Mouse (Mus musculus) stomach, postnatal 0 days (tissue): ENCODE data around the gene Cers6. TPM values are rescaled to one million over a fixed set of nuclear protein-coding genes. Genes with fewer than 3 reads are reported as not detected.

Source experiments
- ATAC-seq: fragments of 200-750 bp; cut with Nextera tagmentation; 2 replicates; pipeline ENCODE4 v1.8.0; 2017; ENCODE audit not compliant: low FRiP score, low TSS enrichment
- DNase-seq: peaks from one replicate; pipeline ENCODE4 v3.0.0-alpha.2; 2016; ENCODE audit warnings: low spot score
- H3K27ac ChIP-seq: fragments of 300-500 bp; sonication (generic); replicated peaks from 2 replicates; pipeline ENCODE4 v1.5.1; 2014; ENCODE audit warnings: mild to moderate bottlenecking, control low read depth
- H3K27me3 ChIP-seq: fragments of 300-500 bp; sonication (generic); 2 replicates; pipeline ENCODE4 v1.6.1; 2014; ENCODE audit warnings: low read length; ENCODE audit not compliant: control insufficient read depth, insufficient read depth
- H3K36me3 ChIP-seq: fragments of 300-500 bp; sonication (generic); 2 replicates; pipeline ENCODE4 v1.6.1; 2014; ENCODE audit warnings: low read length, mixed read lengths; ENCODE audit not compliant: control insufficient read depth, insufficient read depth
- H3K4me1 ChIP-seq: fragments of 300-500 bp; sonication (generic); replicated peaks from 2 replicates; pipeline ENCODE4 v1.6.1; 2014; ENCODE audit warnings: antibody characterized with exemption; ENCODE audit not compliant: control insufficient read depth, insufficient read depth
- H3K4me2 ChIP-seq: fragments of 300-500 bp; sonication (generic); replicated peaks from 2 replicates; pipeline ENCODE4 v1.6.1; 2014; ENCODE audit warnings: low read depth, mild to moderate bottlenecking, control low read depth, moderate library complexity
- H3K4me3 ChIP-seq: fragments of 300-500 bp; sonication (generic); 2 replicates; pipeline ENCODE4 v1.5.1; 2014; ENCODE audit warnings: low read depth, low read length, control low read depth
- H3K9ac ChIP-seq: fragments of 300-500 bp; sonication (generic); 2 replicates; pipeline ENCODE4 v1.6.1; 2014; ENCODE audit warnings: mild to moderate bottlenecking, low read length, control low read depth, mixed read lengths
- H3K9me3 ChIP-seq: fragments of 300-500 bp; sonication (generic); 2 replicates; pipeline ENCODE4 v1.6.1; 2016; ENCODE audit warnings: low read length; ENCODE audit not compliant: control insufficient read depth
- CTCF ChIP-seq: IDR thresholded peaks from 2 replicates; pipeline ENCODE4 v1.5.1; 2016; ENCODE audit warnings: antibody characterized with exemption, low read depth, mild to moderate bottlenecking, moderate library complexity
- EP300 ChIP-seq: optimal IDR thresholded peaks from 2 replicates; pipeline ENCODE3; 2016; ENCODE audit warnings: antibody characterized with exemption
- WGBS: fragments of 180-500 bp; shearing (Covaris S2); extraction: QIAGEN DNeasy Blood & Tissue Kit; methylation state at CpG from one replicate; pipeline ENCODE4 v1.1.7; 2014; 5-methylcytosine and 5-hydroxymethylcytosine counted together
- polyA plus RNA-seq: library from polyadenylated mRNA; unstranded; fragments of >200 nt; fragmentation: Nextera tagmentation; extraction: Ambion mirVana; gene quantifications from 2 replicates; pipeline ENCODE4 v1.2.1, GENCODE M21; 2015

The Cers6 gene
- polyA plus RNA-seq, 1 experiment from 2014 or later, result 8.0 TPM

DNA sequence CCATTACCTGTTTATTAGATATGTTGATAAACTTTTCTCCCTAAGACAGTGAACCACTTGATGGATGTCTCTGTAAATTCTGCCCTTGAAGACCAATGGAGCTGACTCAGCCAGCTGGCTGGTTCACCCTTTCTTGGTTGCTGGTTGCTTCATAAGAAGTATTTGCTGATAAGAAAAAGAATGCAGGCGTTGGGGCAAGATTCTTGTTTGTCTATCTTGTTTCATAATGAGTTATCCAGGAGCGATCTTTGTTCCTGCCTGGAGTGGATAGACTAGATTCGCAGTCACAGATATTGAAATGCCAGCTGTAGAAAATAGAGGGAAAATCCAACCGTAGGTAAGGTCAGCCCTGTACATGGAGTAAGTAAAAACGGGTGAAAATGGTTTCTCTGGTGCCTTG, 85.6 kb downstream of the Cers6 start:
- no peak overlapping the region for H3K27ac ChIP-seq
- WGBS, result 63% methylated on average over 5 of the region's 5 CpGs
- no peaks in the 10 kb centered on the region for H3K36me3 ChIP-seq
- no peak overlapping the region for H3K4me3 ChIP-seq
- ATAC-seq, result no peak
- no peaks in the 10 kb centered on the region for H3K4me1 ChIP-seq
- no peaks in the 10 kb centered on the region for H3K27me3 ChIP-seq
- no peak overlapping the region for H3K4me2 ChIP-seq
- TF ChIP-seq CTCF (no peak), EP300 (no peak)
- no peak overlapping the region for H3K9ac ChIP-seq
- DNase-seq, result no peak
- 0 out of 2 replicates have a peak, but pooled peaks cover under 1% of the 10 kb centered on the region for H3K9me3 ChIP-seq

DNA sequence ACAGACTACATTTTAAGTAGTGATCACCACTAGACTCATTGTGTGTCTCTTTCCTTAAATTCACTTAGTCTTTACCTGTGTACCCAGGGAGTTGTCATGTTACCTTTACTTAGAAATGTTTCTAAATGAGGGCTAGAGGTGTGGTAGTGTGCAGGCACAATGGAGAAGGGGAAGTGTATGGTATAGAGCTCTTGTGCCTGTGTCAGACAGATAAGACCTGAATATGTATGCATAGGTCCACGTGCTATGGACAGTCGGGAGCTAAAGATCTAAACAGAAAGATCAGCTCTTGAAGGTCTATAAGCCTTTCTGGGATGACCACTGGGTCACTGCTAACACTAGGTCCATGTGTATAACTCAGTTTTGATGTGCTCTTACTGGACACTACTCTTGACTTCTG, 87.9 kb downstream of the Cers6 start:
- Histone ChIP-seq H3K4me1 (no peaks in the 10 kb centered on the region), H3K9me3 (0 out of 2 replicates have a peak, but pooled peaks cover 4% of the 10 kb centered on the region), H3K4me2 (no peak overlapping the region), H3K27me3 (no peaks in the 10 kb centered on the region), H3K4me3 (no peak overlapping the region), H3K36me3 (no peaks in the 10 kb centered on the region), H3K9ac (no peak overlapping the region), H3K27ac (no peak overlapping the region)
- DNase-seq, result no peak
- no peak for ATAC-seq
- WGBS, result 82% methylated on average over 2 of the region's 2 CpGs
- TF ChIP-seq CTCF, result no peak
- TF ChIP-seq EP300, result no peak

DNA sequence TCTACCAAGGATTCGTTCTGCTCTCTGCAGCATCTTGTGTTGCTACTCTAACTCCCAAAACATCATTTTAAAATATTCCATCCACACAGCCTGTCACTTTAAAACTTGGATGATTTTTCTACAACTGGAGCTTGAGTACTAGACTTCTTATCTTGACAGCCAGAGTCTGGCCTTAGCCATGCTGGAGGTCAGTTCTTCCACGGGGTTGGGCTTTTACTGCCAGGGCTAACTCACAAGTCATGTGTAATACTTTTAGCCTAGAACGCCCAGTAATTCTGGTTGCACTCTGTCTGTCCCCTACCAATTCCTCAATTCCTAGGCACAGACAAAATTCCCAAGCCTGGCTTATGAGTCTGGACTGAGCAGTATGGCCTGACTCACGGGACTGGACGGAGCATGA, 88.5 kb downstream of the Cers6 start:
- TF ChIP-seq EP300, result no peak
- TF ChIP-seq CTCF, result no peak
- H3K4me3 ChIP-seq, result no peak overlapping the region
- DNase-seq (no peak), ATAC-seq (no peak)
- H3K9me3 ChIP-seq, result 0 out of 2 replicates have a peak, but pooled peaks cover 4% of the 10 kb centered on the region
- no peak overlapping the region for H3K4me2 ChIP-seq
- no peak overlapping the region for H3K27ac ChIP-seq
- H3K9ac ChIP-seq, result no peak overlapping the region
- H3K4me1 ChIP-seq, result no peaks in the 10 kb centered on the region
- H3K36me3 ChIP-seq, result no peaks in the 10 kb centered on the region
- WGBS, result 70% methylated on average over 5 of the region's 5 CpGs
- H3K27me3 ChIP-seq, result no peaks in the 10 kb centered on the region

DNA sequence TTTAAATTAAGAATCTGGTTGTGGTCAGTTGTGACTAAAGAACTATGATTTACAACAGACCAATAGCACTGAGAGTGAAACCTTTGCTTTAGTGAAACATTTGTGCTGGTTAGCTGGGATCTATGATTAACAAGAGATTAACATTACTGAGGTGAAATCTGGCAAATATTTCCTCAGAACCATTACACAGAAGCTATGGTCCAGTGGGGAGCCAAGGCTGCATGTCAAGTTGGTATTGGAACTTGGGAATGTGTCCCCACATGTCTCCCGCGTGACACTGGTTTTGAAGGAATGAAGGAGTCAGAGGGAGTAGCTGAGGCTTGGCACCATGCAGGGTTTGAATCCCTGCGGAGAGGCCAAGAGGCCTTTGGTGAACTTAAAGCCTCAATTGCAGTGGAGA, 90.5 kb downstream of the Cers6 start:
- DNase-seq (no peak), ATAC-seq (no peak)
- Histone ChIP-seq H3K4me3 (no peak overlapping the region), H3K27ac (no peak overlapping the region), H3K4me1 (no peaks in the 10 kb centered on the region), H3K9me3 (0 out of 2 replicates have a peak, but pooled peaks cover 4% of the 10 kb centered on the region), H3K27me3 (no peaks in the 10 kb centered on the region), H3K9ac (no peak overlapping the region), H3K36me3 (no peaks in the 10 kb centered on the region), H3K4me2 (no peak overlapping the region)
- 97% methylated on average over 3 of the region's 3 CpGs for WGBS
- TF ChIP-seq CTCF, result no peak

DNA sequence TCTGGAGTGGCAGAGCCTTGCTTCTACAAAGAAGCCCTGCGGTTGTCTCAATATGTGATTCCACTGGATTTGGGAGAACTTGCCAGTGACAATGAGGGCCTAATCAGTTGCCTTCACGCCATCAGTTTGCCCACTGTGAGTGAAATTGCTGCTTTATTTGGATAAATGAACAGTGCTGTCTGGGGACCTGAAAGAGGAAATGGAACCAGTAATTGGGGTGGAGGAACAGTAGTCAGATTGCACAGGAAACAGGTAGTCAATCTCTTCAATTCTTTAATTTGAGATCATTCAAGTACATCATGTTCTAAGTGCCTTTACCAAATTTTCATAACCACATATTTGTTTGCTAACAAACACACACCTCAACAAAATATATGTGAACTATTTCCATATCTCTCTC, 92.4 kb downstream of the Cers6 start:
- Histone ChIP-seq H3K4me1 (no peaks in the 10 kb centered on the region), H3K9ac (no peak overlapping the region), H3K4me2 (no peak overlapping the region), H3K27me3 (no peaks in the 10 kb centered on the region), H3K9me3 (0 out of 2 replicates have a peak, but pooled peaks cover 4% of the 10 kb centered on the region), H3K27ac (no peak overlapping the region), H3K36me3 (no peaks in the 10 kb centered on the region), H3K4me3 (no peak overlapping the region)
- ATAC-seq (no peak), DNase-seq (no peak)
- 88% methylated on average over 2 of the region's 2 CpGs for WGBS
- TF ChIP-seq CTCF (no peak), EP300 (no peak)

DNA sequence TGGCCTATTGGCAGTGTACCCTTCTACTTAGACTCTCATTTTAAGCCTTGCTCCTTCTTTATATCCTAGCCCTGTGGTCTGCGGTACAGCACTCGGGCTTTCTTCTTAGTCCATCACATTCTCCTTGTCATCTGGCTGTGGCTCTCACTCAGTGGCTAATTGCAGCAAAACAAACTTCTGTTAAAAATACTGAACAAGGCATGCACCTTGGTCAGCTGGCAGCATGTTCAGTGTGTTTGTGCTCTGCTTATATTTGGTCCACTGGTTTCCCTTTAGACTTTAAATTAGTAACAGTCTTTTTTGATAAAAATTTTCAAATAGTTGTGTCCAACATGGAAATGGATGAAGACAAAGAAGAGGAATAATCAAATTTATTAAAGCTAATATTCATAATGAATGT, 94.3 kb downstream of the Cers6 start:
- TF ChIP-seq CTCF (no peak), EP300 (no peak)
- no peak overlapping the region for H3K27ac ChIP-seq
- no peak overlapping the region for H3K4me3 ChIP-seq
- no peaks in the 10 kb centered on the region for H3K36me3 ChIP-seq
- WGBS, result 93% methylated on average over 2 of the region's 2 CpGs
- ATAC-seq (no peak), DNase-seq (no peak)
- H3K4me2 ChIP-seq, result no peak overlapping the region
- H3K4me1 ChIP-seq, result no peaks in the 10 kb centered on the region
- no peak overlapping the region for H3K9ac ChIP-seq
- no peaks in the 10 kb centered on the region for H3K27me3 ChIP-seq
- 0 out of 2 replicates have a peak, but pooled peaks cover 4% of the 10 kb centered on the region for H3K9me3 ChIP-seq
